Mouse (Mus musculus) cortical plate, adult 2 months (tissue): Measurements from ENCODE around the gene Acsbg2.

Experiments used
- CTCF ChIP-seq: fragments of 200-500 bp; IDR thresholded peaks from 2 replicates; pipeline ENCODE4 v1.5.1; 2011; ENCODE audit warnings: mild to moderate bottlenecking, control low read depth, low read length; ENCODE audit not compliant: insufficient read depth; ENCODE audit errors: extremely low read depth
- POLR2A ChIP-seq: fragments of 200-500 bp; IDR thresholded peaks from 2 replicates; pipeline ENCODE4 v1.6.1; 2011; ENCODE audit warnings: mild to moderate bottlenecking, low read length, control low read depth; ENCODE audit not compliant: insufficient read depth; ENCODE audit errors: extremely low read depth

- no peak for TF ChIP-seq POLR2A
- TF ChIP-seq CTCF: no peak
Measured at GRCm38 (mm10) chr17:56823352-56823751, 50.9 kb downstream of the Acsbg2 start.
